ENCODE assay signal across 8 mouse cellular contexts in the genomic region with DNA sequence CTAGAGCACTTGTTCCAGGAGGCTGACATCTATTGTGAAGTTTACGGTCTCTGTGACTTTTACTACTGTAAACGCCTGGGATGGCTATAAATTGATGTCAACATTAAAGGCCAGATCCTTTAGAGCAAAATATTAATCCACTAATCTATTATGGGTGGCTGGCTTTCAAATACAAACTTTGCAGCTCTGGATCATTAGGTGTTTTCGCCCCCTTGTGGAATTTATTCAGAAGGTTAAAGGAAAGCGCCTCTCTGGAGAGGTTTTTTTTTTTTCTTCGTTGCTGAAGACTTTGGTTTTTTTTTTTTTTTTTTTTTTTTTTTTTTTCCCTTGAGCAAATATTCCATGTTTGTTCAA. TPM values are rescaled to one million over a fixed set of nuclear protein-coding genes. Genes with fewer than 3 reads are reported as not detected.
DNase-seq lines count a peak whose midpoint lies in the region; ATAC-seq and TF ChIP-seq lines count a peak whose summit lies in the region.

No protein-coding gene starts in this region.

- no peak for ATAC-seq in kidney, embryonic 14.5 days (ENCODE audit: low FRiP score, low TSS enrichment)

- peaks cover 13% of the 10 kb centered on the region for H3K4me1 ChIP-seq in embryonic fibroblast, embryonic 13.5 days (ENCODE audit: control insufficient read depth, insufficient read depth, low read length)
- peaks cover 15% of the 10 kb centered on the region; the same call in 1 of the 2 replicates for H3K4me1 ChIP-seq in kidney, embryonic 14.5 days (ENCODE audit: control insufficient read depth, insufficient read depth, low read length)

- H3K4me2 ChIP-seq in kidney, embryonic 14.5 days (replicated peaks; ENCODE audit: low read depth, low read length), result peak overlapping the region; percentile 27

- peak overlapping the region; percentile 66 for H3K27ac ChIP-seq in embryonic fibroblast, embryonic 13.5 days (ENCODE audit: insufficient read depth, low read length)
- H3K27ac ChIP-seq in kidney, embryonic 14.5 days (ENCODE audit: low read depth, low read length), result peak overlapping the region; percentile 6; the same call in 1 of the 2 replicates

- 2% methylated on average over 5 of the region's 5 CpGs for WGBS in kidney, embryonic 14.5 days

- TF ChIP-seq CTCF in embryonic fibroblast, embryonic 13.5 days (IDR thresholded peaks at IDR 0.05; ENCODE audit: borderline replicate concordance, insufficient read depth, low read length), result no peak

- H3K36me3 ChIP-seq in kidney, embryonic 14.5 days (ENCODE audit: control insufficient read depth, insufficient read depth, low read length), result no peaks in the 10 kb centered on the region; the same call in 1 of the 2 replicates

- H3K9ac ChIP-seq in kidney, embryonic 14.5 days (ENCODE audit: low read depth, low read length), result no peak overlapping the region

- H3K9me3 ChIP-seq in kidney, embryonic 14.5 days (ENCODE audit: control insufficient read depth, low read length), result no peaks in the 10 kb centered on the region

- DNase-seq in gastrocnemius, adult 18-20 months (ENCODE audit: low spot score), result peak; percentile 47
- DNase-seq in gastrocnemius, postnatal 4 days (ENCODE audit: low spot score in 2 of 2), result no peak
- DNase-seq in ES-CJ7 (ENCODE audit: low read depth, low spot score), result peak; percentile 28
- peak; percentile 68 for DNase-seq in mesoderm, embryonic 11.5 days (ENCODE audit: low read depth, low spot score)
- no peak for DNase-seq in urinary bladder, postnatal 4 days (ENCODE audit: low spot score in 2 of 2)
- no peak for DNase-seq in thymus, postnatal 36 days

- no peak overlapping the region for H3K4me3 ChIP-seq in embryonic fibroblast, embryonic 13.5 days (ENCODE audit: insufficient read depth, low read length)
- H3K4me3 ChIP-seq in kidney, embryonic 14.5 days (ENCODE audit: low read length), result no peak overlapping the region

- no peak for TF ChIP-seq POLR2A in embryonic fibroblast, embryonic 13.5 days (IDR thresholded peaks at IDR 0.05; ENCODE audit: low read depth, low read length)

- no peaks in the 10 kb centered on the region for H3K27me3 ChIP-seq in kidney, embryonic 14.5 days (ENCODE audit: control insufficient read depth, insufficient read depth, low read length)

RNA-seq across cellular contexts. Expression of a gene that starts 4.9 kb away (rescaled TPM):
- 10 to 100 TPM; 24.3 to 49.2 TPM for total RNA-seq in gastrocnemius, adult 18-20 months (2021)
- 10 to 100 TPM; 37.6 to 41.5 TPM for total RNA-seq in gastrocnemius, postnatal 4 days (2021)
- polyA plus RNA-seq in embryonic fibroblast, embryonic 13.5 days (2011; ENCODE audit: insufficient read length, low read depth, missing spikeins), result 57.1 and 90.2 TPM in 2 replicates
- polyA plus RNA-seq in kidney, embryonic 14.5 days (2014; fragmentation: Nextera tagmentation; extraction: Ambion mirVana), result 76.0 and 83.5 TPM in 2 replicates

Comparison
In these comparisons a context has a peak if more than half of its experiments do, and no peak if none do; other contexts are left out.
1. DNase-seq: peak in gastrocnemius, adult 18-20 months (single experiment), ES-CJ7 (single experiment) and mesoderm, embryonic 11.5 days (single experiment); none in gastrocnemius, postnatal 4 days (0 of 2), urinary bladder, postnatal 4 days (0 of 2) and thymus, postnatal 36 days (0 of 2).